In the genomic region with DNA sequence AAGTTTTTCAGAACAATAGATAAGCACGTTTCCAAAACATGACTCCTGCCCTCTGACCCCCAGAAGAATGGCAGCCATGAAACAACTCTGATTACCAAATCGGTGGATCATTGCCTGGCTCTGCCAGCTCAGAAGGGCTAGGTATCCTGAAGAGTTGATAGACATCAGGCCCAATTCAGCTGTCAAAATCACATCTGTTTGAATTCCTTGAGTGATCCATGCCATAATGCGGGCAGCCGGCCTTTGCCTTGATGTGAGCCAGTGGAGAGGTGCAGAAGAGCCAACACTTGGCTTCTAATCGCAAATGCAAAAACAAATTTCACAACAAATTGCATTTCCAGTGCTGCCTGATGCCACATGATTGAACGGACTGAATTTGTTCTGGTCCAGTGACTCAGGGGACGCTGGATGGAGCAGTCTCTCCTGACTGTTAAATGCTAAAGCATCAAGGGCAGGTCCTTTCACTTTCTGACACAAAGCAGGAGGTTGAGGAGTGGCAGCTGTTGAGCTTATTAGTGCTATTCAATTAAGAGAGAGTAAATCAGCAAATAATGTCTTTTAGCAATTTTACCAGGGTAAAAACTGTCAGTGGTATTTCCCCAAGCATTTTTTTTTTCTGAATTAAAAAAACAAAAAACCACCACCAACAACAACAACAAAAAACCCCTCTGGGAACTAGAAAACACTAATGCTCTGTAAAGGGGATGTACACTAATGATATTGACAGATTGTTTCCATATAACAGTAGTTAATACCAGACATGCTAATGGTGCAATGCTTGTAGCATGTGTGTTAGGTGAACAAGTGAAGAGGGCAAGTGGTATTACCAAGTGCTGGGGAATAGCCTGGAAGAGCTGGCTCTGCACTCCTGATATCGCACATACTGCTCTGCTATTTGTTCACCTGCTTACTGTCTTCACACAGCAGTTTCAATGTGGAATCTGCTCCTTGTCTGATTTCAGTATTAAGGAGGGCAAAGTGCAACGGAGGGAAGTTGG, we compare ENCODE assay signal across 17 mouse cellular contexts.
DNase-seq lines count a peak whose midpoint lies in the region; ATAC-seq and TF ChIP-seq lines count a peak whose summit lies in the region.
"Had no signal": no experiment of that assay in that cellular context is flagged by ENCODE, and none has a peak within 500 bp of the region (broad histone marks: within the 10 kb centered on the region; RNA-seq: fewer than 3 reads in every experiment).

No protein-coding gene starts in this region.

- DNase-seq in forebrain, embryonic 14.5 days (ENCODE audit: low spot score) = peak; percentile 27
- no peak for DNase-seq in forebrain, embryonic 10.5 days (ENCODE audit: extremely low spot score, low spot score)
- peak; percentile 16 for DNase-seq in embryo, embryonic 11 days
- peak; percentile 19 for DNase-seq in midbrain, postnatal 0 days (ENCODE audit: low spot score)
- DNase-seq in adrenal gland, postnatal 36 days = no peak
- no peak for DNase-seq in urinary bladder, adult 2 months (ENCODE audit: low spot score)
- no peak for DNase-seq in frontal cortex, adult 2 months (ENCODE audit: extremely low spot score in 1 of 2, low spot score in 1 of 2)
- DNase-seq: cerebellum, adult 11 months; heart, adult 11 months; heart, postnatal 10 days; right cerebral cortex, postnatal 14 days; thymus, postnatal 25 days had no signal

- WGBS in forebrain, embryonic 14.5 days = 39% methylated on average over 9 of the region's 9 CpGs
- 49% methylated on average over 9 of the region's 9 CpGs for WGBS in forebrain, embryonic 10.5 days
- WGBS in kidney, embryonic 16.5 days = 52% methylated on average over 9 of the region's 9 CpGs
- 34% methylated on average over 9 of the region's 9 CpGs for WGBS in midbrain, postnatal 0 days

- H3K36me3 ChIP-seq in forebrain, embryonic 14.5 days (ENCODE audit: control insufficient read depth, insufficient read depth, low read length) = no peaks in the 10 kb centered on the region
- no peaks in the 10 kb centered on the region for H3K36me3 ChIP-seq in forebrain, embryonic 10.5 days (replicated peaks)
- H3K36me3 ChIP-seq in kidney, embryonic 16.5 days (ENCODE audit: insufficient read depth, low read length) = no peaks in the 10 kb centered on the region
- no peaks in the 10 kb centered on the region for H3K36me3 ChIP-seq in midbrain, postnatal 0 days (ENCODE audit: insufficient read depth, low read length)
- H3K36me3 ChIP-seq: embryonic facial prominence, embryonic 12.5 days; G1E; limb, embryonic 12.5 days had no signal

- no peaks in the 10 kb centered on the region for H3K9me3 ChIP-seq in forebrain, embryonic 14.5 days (replicated peaks; ENCODE audit: control insufficient read depth, low read length)
- no peaks in the 10 kb centered on the region for H3K9me3 ChIP-seq in forebrain, embryonic 10.5 days
- no peaks in the 10 kb centered on the region for H3K9me3 ChIP-seq in kidney, embryonic 16.5 days (ENCODE audit: low read length)
- H3K9me3 ChIP-seq in midbrain, postnatal 0 days (ENCODE audit: low read length) = no peaks in the 10 kb centered on the region
- H3K9me3 ChIP-seq: embryonic facial prominence, embryonic 12.5 days; limb, embryonic 12.5 days had no signal

- no peak overlapping the region for H3K4me2 ChIP-seq in forebrain, embryonic 14.5 days (ENCODE audit: low read length)
- H3K4me2 ChIP-seq in kidney, embryonic 16.5 days (replicated peaks; ENCODE audit: low read depth, low read length) = no peak overlapping the region
- no peak overlapping the region for H3K4me2 ChIP-seq in midbrain, postnatal 0 days (ENCODE audit: low read depth, low read length, poor library complexity, severe bottlenecking)
- H3K4me2 ChIP-seq: embryonic facial prominence, embryonic 12.5 days; limb, embryonic 12.5 days had no signal

- ATAC-seq in forebrain, embryonic 14.5 days = peak; percentile 72; the same call in 1 of the 2 replicates
- peak; percentile 80; the same call in 1 of the 2 replicates for ATAC-seq in kidney, embryonic 16.5 days (ENCODE audit: low FRiP score, low TSS enrichment)
- ATAC-seq in midbrain, postnatal 0 days (ENCODE audit: low FRiP score) = no peak

- H3K9ac ChIP-seq in forebrain, embryonic 14.5 days (ENCODE audit: low read length) = no peak overlapping the region
- no peak overlapping the region for H3K9ac ChIP-seq in kidney, embryonic 16.5 days (replicated peaks; ENCODE audit: low read length)
- H3K9ac ChIP-seq in midbrain, postnatal 0 days (replicated peaks; ENCODE audit: low read length, poor library complexity, severe bottlenecking) = no peak overlapping the region
- H3K9ac ChIP-seq: embryonic facial prominence, embryonic 12.5 days; limb, embryonic 12.5 days had no signal

- no peak for TF ChIP-seq CTCF in midbrain, postnatal 0 days (IDR thresholded peaks at IDR 0.05)

- no peak overlapping the region for H3K27ac ChIP-seq in forebrain, embryonic 14.5 days (ENCODE audit: low read depth, low read length)
- no peak overlapping the region for H3K27ac ChIP-seq in forebrain, embryonic 10.5 days
- H3K27ac ChIP-seq in kidney, embryonic 16.5 days (ENCODE audit: low read length) = no peak overlapping the region
- H3K27ac ChIP-seq in midbrain, postnatal 0 days (ENCODE audit: low read depth, low read length) = no peak overlapping the region
- H3K27ac ChIP-seq: embryonic facial prominence, embryonic 12.5 days; limb, embryonic 12.5 days; macrophage had no signal

- H3K4me3 ChIP-seq in forebrain, embryonic 14.5 days (ENCODE audit: low read depth, low read length) = no peak overlapping the region
- H3K4me3 ChIP-seq in forebrain, embryonic 10.5 days = no peak overlapping the region
- H3K4me3 ChIP-seq in kidney, embryonic 16.5 days (ENCODE audit: low read length) = no peak overlapping the region
- H3K4me3 ChIP-seq in midbrain, postnatal 0 days (ENCODE audit: low read depth, low read length) = no peak overlapping the region
- H3K4me3 ChIP-seq: embryonic facial prominence, embryonic 12.5 days; limb, embryonic 12.5 days had no signal

- no peaks in the 10 kb centered on the region for H3K27me3 ChIP-seq in forebrain, embryonic 14.5 days (replicated peaks; ENCODE audit: control insufficient read depth, insufficient read depth, low read length)
- H3K27me3 ChIP-seq in forebrain, embryonic 10.5 days (ENCODE audit: poor library complexity, severe bottlenecking) = no peaks in the 10 kb centered on the region
- no peaks in the 10 kb centered on the region for H3K27me3 ChIP-seq in kidney, embryonic 16.5 days (ENCODE audit: insufficient read depth, low read length)
- H3K27me3 ChIP-seq in midbrain, postnatal 0 days (ENCODE audit: insufficient read depth, low read length) = no peaks in the 10 kb centered on the region
- H3K27me3 ChIP-seq: embryonic facial prominence, embryonic 12.5 days; limb, embryonic 12.5 days had no signal

- peaks cover 5% of the 10 kb centered on the region for H3K4me1 ChIP-seq in forebrain, embryonic 14.5 days (ENCODE audit: control insufficient read depth, insufficient read depth, low read length)
- peaks cover 10% of the 10 kb centered on the region for H3K4me1 ChIP-seq in forebrain, embryonic 10.5 days
- H3K4me1 ChIP-seq in kidney, embryonic 16.5 days (ENCODE audit: insufficient read depth, low read length) = 0 out of 2 replicates have a peak, but pooled peaks cover 3% of the 10 kb centered on the region
- H3K4me1 ChIP-seq in midbrain, postnatal 0 days (ENCODE audit: insufficient read depth, low read length) = no peaks in the 10 kb centered on the region
- H3K4me1 ChIP-seq: embryonic facial prominence, embryonic 12.5 days; limb, embryonic 12.5 days had no signal

Comparison
In these comparisons a context has a peak if more than half of its experiments do, and no peak if none do; other contexts are left out.
1. DNase-seq: peak in forebrain, embryonic 14.5 days (single experiment), embryo, embryonic 11 days (single experiment) and midbrain, postnatal 0 days (single experiment); none in forebrain, embryonic 10.5 days (single experiment), adrenal gland, postnatal 36 days (0 of 2), urinary bladder, adult 2 months (single experiment) and frontal cortex, adult 2 months (0 of 2).